Mouse (Mus musculus) adrenal gland, adult (tissue): Measurements from ENCODE around the gene Jmjd7.

ENCODE experiments used
- DNase-seq, 2 experiments: peaks; one replicate each; pipeline ENCODE4 v3.0.0; 2022 to 2023; ENCODE audit warnings: low spot score in 1 of 2; ENCODE audit not compliant: inconsistent age in 2 of 2

Jmjd7 gene

GRCm38 (mm10) chr2:120026984-120027949 is at the start of gene Jmjd7, which contains the start of gene Gm28042:
TSS of gene Jmjd7 (plus strand) at chr2:120027483.
TSS of gene Gm28042 (plus strand) at chr2:120027493.
- peak; percentile 93 to 98 for DNase-seq

- no peak for DNase-seq
Measured at GRCm38 (mm10) chr2:119980343-119980986, 46.8 kb upstream of the Jmjd7 start.

GRCm38 (mm10) chr2:119981631-119982030 is 45.7 kb upstream of the Jmjd7 start:
- DNase-seq, result no peak

- DNase-seq, result no peak
Measured at GRCm38 (mm10) chr2:119985871-119986270, 41.4 kb upstream of the Jmjd7 start.

- no peak for DNase-seq
Measured at GRCm38 (mm10) chr2:119986369-119986768, 40.9 kb upstream of the Jmjd7 start.

- no peak for DNase-seq
Measured at GRCm38 (mm10) chr2:119987441-119987840, 39.8 kb upstream of the Jmjd7 start.

- no peak for DNase-seq
Measured at GRCm38 (mm10) chr2:119988952-119989351, 38.3 kb upstream of the Jmjd7 start.

- DNase-seq, result no peak
Measured at GRCm38 (mm10) chr2:119990881-119991280, 36.4 kb upstream of the Jmjd7 start.

GRCm38 (mm10) chr2:119992349-119992748 is 34.9 kb upstream of the Jmjd7 start:
- no peak for DNase-seq

- DNase-seq, result no peak
Measured at GRCm38 (mm10) chr2:119993515-119993914, 33.8 kb upstream of the Jmjd7 start.

GRCm38 (mm10) chr2:119994839-119995238 is 32.4 kb upstream of the Jmjd7 start:
- DNase-seq, result no peak

- peak in 1 of 2 experiments; percentile 59 for DNase-seq
Measured at GRCm38 (mm10) chr2:119995391-119996281, 31.6 kb upstream of the Jmjd7 start.

- no peak for DNase-seq
Measured at GRCm38 (mm10) chr2:119997354-119997753, 29.9 kb upstream of the Jmjd7 start.

- no peak for DNase-seq
Measured at GRCm38 (mm10) chr2:119999731-120000130, 27.6 kb upstream of the Jmjd7 start.

- DNase-seq, result no peak
Measured at GRCm38 (mm10) chr2:120000882-120001584, 26.2 kb upstream of the Jmjd7 start.

GRCm38 (mm10) chr2:120001956-120002355 is 25.3 kb upstream of the Jmjd7 start:
- no peak for DNase-seq

GRCm38 (mm10) chr2:120003970-120004369 is 23.3 kb upstream of the Jmjd7 start:
- DNase-seq, result no peak

- DNase-seq, result peak in 1 of 2 experiments; percentile 75
Measured at GRCm38 (mm10) chr2:120006696-120007095, 20.6 kb upstream of the Jmjd7 start.

- DNase-seq, result peak in 1 of 2 experiments; percentile 85
Measured at GRCm38 (mm10) chr2:120007680-120008210, 19.5 kb upstream of the Jmjd7 start.

GRCm38 (mm10) chr2:120008672-120009071 is 18.6 kb upstream of the Jmjd7 start:
- peak in 1 of 2 experiments; percentile 60 for DNase-seq
